Mouse (Mus musculus) liver, postnatal 0 days (tissue): ENCODE measurements around the gene Rnf223. TPM values are rescaled to one million over a fixed set of nuclear protein-coding genes. Genes with fewer than 3 reads are reported as not detected.

Experiments used
- ATAC-seq: fragments of 200-750 bp; cut with Nextera tagmentation; 2 replicates; pipeline ENCODE4 v1.8.0; 2017; ENCODE audit warnings: mild to moderate bottlenecking, moderate library complexity
- DNase-seq: peaks from one replicate; pipeline ENCODE4 v3.0.0-alpha.2; 2016
- H3K27ac ChIP-seq: fragments of 300-500 bp; sonication (generic); 2 replicates; pipeline ENCODE4 v1.5.1; 2014; ENCODE audit warnings: antibody characterized with exemption, moderate library complexity, mild to moderate bottlenecking, low read depth
- H3K27me3 ChIP-seq: fragments of 300-500 bp; sonication (generic); 2 replicates; pipeline ENCODE4 v1.6.1; 2014; ENCODE audit warnings: low read length, control low read depth, mixed read lengths; ENCODE audit not compliant: insufficient read depth
- H3K36me3 ChIP-seq: fragments of 300-500 bp; sonication (generic); replicated peaks from 2 replicates; pipeline ENCODE4 v1.6.1; 2014; ENCODE audit warnings: mild to moderate bottlenecking, control low read depth, low read length, moderate library complexity, mixed read lengths; ENCODE audit not compliant: insufficient read depth
- H3K4me1 ChIP-seq: fragments of 300-500 bp; sonication (generic); 2 replicates; pipeline ENCODE4 v1.6.1; 2014; ENCODE audit warnings: antibody characterized with exemption, mild to moderate bottlenecking, control low read depth; ENCODE audit not compliant: insufficient read depth
- H3K4me2 ChIP-seq: fragments of 300-500 bp; sonication (generic); 2 replicates; pipeline ENCODE4 v1.6.1; 2014; ENCODE audit warnings: low read depth, mild to moderate bottlenecking, low read length, moderate library complexity, mixed read lengths
- H3K4me3 ChIP-seq: fragments of 300-500 bp; sonication (generic); 2 replicates; pipeline ENCODE4 v1.5.1; 2014; ENCODE audit warnings: low read depth, low read length
- H3K9ac ChIP-seq: fragments of 300-500 bp; sonication (generic); replicated peaks from 2 replicates; pipeline ENCODE4 v1.6.1; 2014; ENCODE audit warnings: mild to moderate bottlenecking, moderate library complexity
- H3K9me3 ChIP-seq: fragments of 300-500 bp; sonication (generic); 2 replicates; pipeline ENCODE4 v1.6.1; 2016; ENCODE audit warnings: mild to moderate bottlenecking, control low read depth, low read length, mixed read lengths
- CTCF ChIP-seq: sonication (generic); IDR thresholded peaks from 2 replicates; pipeline ENCODE4 v1.5.1; 2016; ENCODE audit warnings: antibody characterized with exemption, low read depth
- EP300 ChIP-seq: IDR thresholded peaks from 2 replicates; pipeline ENCODE4 v1.6.1; 2016; ENCODE audit warnings: antibody characterized with exemption, low read depth, mild to moderate bottlenecking
- WGBS: fragments of 180-500 bp; shearing (Covaris S2); extraction: QIAGEN DNeasy Blood & Tissue Kit; methylation state at CpG from one replicate; pipeline ENCODE4 v1.1.7; 2014; ENCODE audit not compliant: insufficient replicate concordance; 5-methylcytosine and 5-hydroxymethylcytosine counted together
- polyA plus RNA-seq: library from polyadenylated mRNA; unstranded; fragments of >200 nt; fragmentation: Nextera tagmentation; extraction: Ambion mirVana; gene quantifications from 2 replicates; pipeline ENCODE4 v1.2.1, GENCODE M21; 2015

The Rnf223 gene
- polyA plus RNA-seq, 1 experiment from 2014 or later = 0.06 TPM

GRCm38 (mm10) chr4:156100501-156100900 lies 29.8 kb upstream of the Rnf223 start:
- no peak for ATAC-seq
- Histone ChIP-seq H3K9ac (no peak overlapping the region), H3K4me2 (no peak overlapping the region), H3K27ac (no peak overlapping the region), H3K9me3 (no peaks in the 10 kb centered on the region), H3K27me3 (no peaks in the 10 kb centered on the region), H3K4me3 (no peak overlapping the region), H3K4me1 (peaks cover 5% of the 10 kb centered on the region), H3K36me3 (no peaks in the 10 kb centered on the region)
- 59% methylated on average over 5 of the region's 5 CpGs for WGBS
- DNase-seq = no peak
- no peak for TF ChIP-seq EP300
- TF ChIP-seq CTCF = no peak

GRCm38 (mm10) chr4:156101481-156101903 lies 28.8 kb upstream of the Rnf223 start:
- ATAC-seq (no peak), DNase-seq (no peak)
- Histone ChIP-seq H3K4me3 (no peak overlapping the region), H3K27ac (no peak overlapping the region), H3K36me3 (no peaks in the 10 kb centered on the region), H3K4me2 (no peak overlapping the region), H3K9me3 (no peaks in the 10 kb centered on the region), H3K27me3 (no peaks in the 10 kb centered on the region), H3K4me1 (peaks cover 5% of the 10 kb centered on the region; the same call in 1 of the 2 replicates), H3K9ac (no peak overlapping the region)
- 31% methylated on average over 3 of the region's 3 CpGs for WGBS
- TF ChIP-seq EP300 (no peak), CTCF (peak; percentile 48)

GRCm38 (mm10) chr4:156103342-156103741 lies 27.0 kb upstream of the Rnf223 start:
- TF ChIP-seq CTCF (no peak), EP300 (no peak)

GRCm38 (mm10) chr4:156108606-156109546 lies 21.4 kb upstream of the Rnf223 start:
- Histone ChIP-seq H3K36me3 (no peaks in the 10 kb centered on the region; the same call in 1 of the 2 replicates), H3K4me1 (0 out of 2 replicates have a peak, but pooled peaks cover 6% of the 10 kb centered on the region), H3K4me3 (peak overlapping the region; percentile 89), H3K27ac (peak overlapping the region; percentile 83), H3K9ac (peak overlapping the region; percentile 64), H3K9me3 (no peaks in the 10 kb centered on the region), H3K27me3 (no peaks in the 10 kb centered on the region), H3K4me2 (peak overlapping the region; percentile 82)
- 21% methylated on average over 13 of the region's 13 CpGs for WGBS
- ATAC-seq (no peak), DNase-seq (peak; percentile 42)
- TF ChIP-seq CTCF (peak; percentile 12; the same call in 1 of the 2 replicates), EP300 (no peak)

More at GRCm38 (mm10) chr4:156103342-156103741, 27.0 kb upstream of the Rnf223 start:
- no peak overlapping the region for H3K27ac ChIP-seq
- no peaks in the 10 kb centered on the region for H3K9me3 ChIP-seq
- no peak overlapping the region for H3K4me2 ChIP-seq
- ATAC-seq (no peak), DNase-seq (no peak)
- H3K4me1 ChIP-seq = peaks cover 5% of the 10 kb centered on the region; the same call in 1 of the 2 replicates
- no peaks in the 10 kb centered on the region for H3K27me3 ChIP-seq
- no peak overlapping the region for H3K9ac ChIP-seq
- WGBS = 70% methylated on average over 4 of the region's 4 CpGs
- no peaks in the 10 kb centered on the region for H3K36me3 ChIP-seq
- H3K4me3 ChIP-seq = no peak overlapping the region

- peak within 1 kb of the TSS; percentile 89 for H3K4me3 ChIP-seq
- peak within 1 kb of the TSS; percentile 82 for H3K4me2 ChIP-seq
- peak; percentile 98 for DNase-seq
- TF ChIP-seq CTCF (peak; percentile 19; the same call in 1 of the 2 replicates), EP300 (no peak)
- no peaks in the 10 kb centered on the region for H3K9me3 ChIP-seq
- no peaks in the 10 kb centered on the region; the same call in 1 of the 2 replicates for H3K36me3 ChIP-seq
- peak within 1 kb of the TSS; percentile 88 for H3K27ac ChIP-seq
- WGBS = under 1% methylated on average over 60 of the region's 60 CpGs
- H3K4me1 ChIP-seq = 0 out of 2 replicates have a peak, but pooled peaks cover 6% of the 10 kb centered on the region
- peak within 1 kb of the TSS; percentile 87 for H3K9ac ChIP-seq
- ATAC-seq = peak; percentile 98
- no peaks in the 10 kb centered on the region for H3K27me3 ChIP-seq
Measured at GRCm38 (mm10) chr4:156109570-156110331, 20.6 kb upstream of the Rnf223 start, which contains the start of gene 9430015G10Rik. Gene 9430015G10Rik, plus strand, starts transcription at chr4:156109982.
